8 mouse cellular contexts compared by ENCODE assay signal in the genomic region with DNA sequence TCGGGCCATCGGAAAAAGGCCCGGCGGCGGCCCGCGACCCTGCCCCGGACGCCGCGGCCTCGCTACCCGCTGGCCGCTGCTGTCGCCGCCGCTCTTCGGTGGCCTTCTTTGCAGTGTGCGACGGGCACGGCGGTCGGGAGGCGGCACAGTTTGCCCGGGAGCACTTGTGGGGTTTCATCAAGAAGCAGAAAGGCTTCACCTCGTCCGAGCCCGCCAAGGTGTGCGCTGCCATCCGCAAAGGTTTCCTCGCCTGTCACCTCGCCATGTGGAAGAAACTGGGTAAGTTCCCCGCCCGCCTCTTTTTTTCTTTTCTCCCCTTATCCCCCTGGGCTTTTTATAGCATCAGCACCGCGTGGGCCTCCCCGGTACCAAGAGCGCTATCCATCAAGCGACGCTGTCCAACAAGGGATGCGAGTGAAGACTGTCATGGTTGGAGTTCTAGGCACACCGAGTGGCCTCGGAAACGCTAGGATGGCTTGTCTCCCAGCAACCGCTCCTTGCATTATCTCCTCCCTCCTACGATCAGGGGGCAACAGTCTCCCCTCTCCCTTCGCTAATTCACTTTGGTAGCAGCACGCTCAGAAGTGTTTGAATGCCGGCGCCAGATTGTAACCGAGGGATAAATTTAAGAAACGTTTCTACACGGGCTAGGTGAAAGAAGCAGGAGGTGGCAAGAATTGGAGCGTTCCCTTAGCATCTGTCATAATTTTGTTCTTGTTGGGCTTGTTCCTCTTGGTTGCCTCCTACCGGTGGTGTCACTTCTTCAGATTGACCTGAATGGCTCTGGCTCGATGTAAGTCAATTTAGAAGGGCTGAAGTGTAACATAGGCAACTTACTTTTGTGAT. TPM values are rescaled to one million over a fixed set of nuclear protein-coding genes. Genes with fewer than 3 reads are reported as not detected.
A peak's percentile ranks its signal among the peaks of the same experiment; 100 is the strongest.
DNase-seq lines count a peak whose midpoint lies in the region; ATAC-seq and TF ChIP-seq lines count a peak whose summit lies in the region.

No protein-coding gene starts in this region.

- TF ChIP-seq RAD21 in MEL (IDR thresholded peaks at IDR 0.05; ENCODE audit: low read depth, low read length), result no peak

- TF ChIP-seq POLR2A in MEL (IDR thresholded peaks at IDR 0.05; ENCODE audit: control insufficient read depth in 1 of 2, insufficient read depth in 1 of 2, low read depth in 1 of 2, low read length in 2 of 2, poor library complexity in 1 of 2), result no peak; a peak in 1 of 4 replicates

- H3K4me1 ChIP-seq in MEL (ENCODE audit: control insufficient read depth in 1 of 2, insufficient read depth in 2 of 2, low read length in 2 of 2), result peaks cover 3 to 10% of the 10 kb centered on the region in 2 experiments
- H3K4me1 ChIP-seq in forebrain, embryonic 12.5 days, result peaks cover 21% of the 10 kb centered on the region
- peaks cover 8% of the 10 kb centered on the region for H3K4me1 ChIP-seq in lung, embryonic 15.5 days

- intact Hi-C loops in heart, postnatal 14 days (cut with DNase I), result loop anchor here (2.0 kb wide), 1 partner anchor 41 kb away; a partner anchor contains a TSS

- under 1% methylated on average over 56 of the region's 56 CpGs for WGBS in forebrain, embryonic 12.5 days
- under 1% methylated on average over 48 of the region's 56 CpGs for WGBS in lung, embryonic 15.5 days

- peak; percentile 49 for ATAC-seq in forebrain, embryonic 12.5 days (ENCODE audit: low FRiP score)
- peak; percentile 24; the same call in 1 of the 2 replicates for ATAC-seq in lung, embryonic 15.5 days (ENCODE audit: borderline replicate concordance, extremely low read depth, low FRiP score, low TSS enrichment)

- no peak for TF ChIP-seq EP300 in MEL (IDR thresholded peaks at IDR 0.05; ENCODE audit: low read depth in 1 of 2, low read length in 2 of 2)

- no peaks in the 10 kb centered on the region for H3K9me3 ChIP-seq in MEL (replicated peaks; ENCODE audit: insufficient read depth, low read length)
- no peaks in the 10 kb centered on the region for H3K9me3 ChIP-seq in forebrain, embryonic 12.5 days
- H3K9me3 ChIP-seq in lung, embryonic 15.5 days, result no peaks in the 10 kb centered on the region

- H3K4me2 ChIP-seq in forebrain, embryonic 12.5 days, result peak overlapping the region; percentile 92
- H3K4me2 ChIP-seq in lung, embryonic 15.5 days, result peak overlapping the region; percentile 82

- no peaks in the 10 kb centered on the region for H3K27me3 ChIP-seq in MEL (ENCODE audit: control insufficient read depth in 1 of 2, insufficient read depth in 2 of 2, low read length in 2 of 2)
- H3K27me3 ChIP-seq in forebrain, embryonic 12.5 days, result no peaks in the 10 kb centered on the region
- no peaks in the 10 kb centered on the region for H3K27me3 ChIP-seq in lung, embryonic 15.5 days

- H3K27ac ChIP-seq in MEL (ENCODE audit: control insufficient read depth, low read depth, low read length), result peak overlapping the region; percentile 81
- peak overlapping the region; percentile 95 for H3K27ac ChIP-seq in forebrain, embryonic 12.5 days
- peak overlapping the region; percentile 92 for H3K27ac ChIP-seq in lung, embryonic 15.5 days

- peak; percentile 86 for DNase-seq in MEL (ENCODE audit: low read depth, low spot score)
- peak; percentile 67 for DNase-seq in c-Kit-positive CD71-positive TER-119-positive erythroid progenitor cells, embryonic 14.5 days (ENCODE audit: low spot score)
- peak; percentile 27 to 43 for DNase-seq in heart, postnatal 14 days
- DNase-seq in kidney, postnatal 4 days, result peak; percentile 39 to 63
- peak; percentile 10 for DNase-seq in ovary, postnatal 14 days (ENCODE audit: low spot score)
- DNase-seq in thymus, postnatal 14 days, result peak; percentile 70

- peak; percentile 31 to 59 (median 40) for TF ChIP-seq CTCF in MEL (IDR thresholded peaks at IDR 0.05 in 2 of 3, conservative IDR thresholded peaks at IDR 0.05 in 1 of 3; ENCODE audit: control insufficient read depth in 1 of 3, insufficient read depth in 1 of 3, low read depth in 2 of 3, low read length in 3 of 3, poor library complexity in 1 of 3, severe bottlenecking in 1 of 3)

- peak overlapping the region; percentile 96 for H3K9ac ChIP-seq in MEL (ENCODE audit: control insufficient read depth, low read depth, low read length, poor library complexity, severe bottlenecking)
- peak overlapping the region; percentile 97 for H3K9ac ChIP-seq in forebrain, embryonic 12.5 days
- peak overlapping the region; percentile 87 for H3K9ac ChIP-seq in lung, embryonic 15.5 days

- H3K36me3 ChIP-seq in MEL (ENCODE audit: control insufficient read depth in 1 of 2, insufficient read depth in 2 of 2, low read length in 2 of 2), result peaks cover 0 to 23% of the 10 kb centered on the region in 2 experiments; a peak in 2 of 4 replicates
- H3K36me3 ChIP-seq in forebrain, embryonic 12.5 days (replicated peaks), result peaks cover 11% of the 10 kb centered on the region
- H3K36me3 ChIP-seq in lung, embryonic 15.5 days, result no peaks in the 10 kb centered on the region

- peaks cover 37% of the 10 kb centered on the region for H3K79me2 ChIP-seq in MEL (ENCODE audit: control insufficient read depth, insufficient read depth, low read length, poor library complexity)

- H3K4me3 ChIP-seq in MEL (ENCODE audit: control insufficient read depth in 1 of 2, insufficient read depth in 1 of 2, low read depth in 2 of 2, low read length in 2 of 2), result peak overlapping the region; percentile 87 to 98
- peak overlapping the region; percentile 95 for H3K4me3 ChIP-seq in forebrain, embryonic 12.5 days (replicated peaks)
- H3K4me3 ChIP-seq in lung, embryonic 15.5 days, result peak overlapping the region; percentile 78

TF ChIP-seq in MEL, 35 proteins besides CTCF, POLR2A, EP300 and RAD21:
- TF ChIP-seq GATA1 (IDR thresholded peaks at IDR 0.05; ENCODE audit: low read depth, low read length) (peak; percentile 2; the same call in 1 of the 2 replicates), TBP (IDR thresholded peaks at IDR 0.05; ENCODE audit: low read depth, low read length) (peak; percentile 95), MAZ (IDR thresholded peaks at IDR 0.05; ENCODE audit: low read depth, low read length) (no peak), ZMIZ1 (IDR thresholded peaks at IDR 0.05; ENCODE audit: low read depth, low read length) (no peak), SIN3A (IDR thresholded peaks at IDR 0.05; ENCODE audit: low read length) (peak; percentile 84), ZNF384 (IDR thresholded peaks at IDR 0.05; ENCODE audit: low read depth, low read length) (0 out of 2 replicates have a peak, but pooled peaks have one; percentile 12), MYC (IDR thresholded peaks at IDR 0.05; ENCODE audit: low read depth, low read length) (peak; percentile 42; the same call in 1 of the 2 replicates), MAX (IDR thresholded peaks at IDR 0.05; ENCODE audit: low read length) (peak; percentile 12; the same call in 1 of the 2 replicates)

RNA-seq across cellular contexts. Expression of a gene that starts 0.8 kb away (rescaled TPM):
- total RNA-seq in MEL (2012; rRNA removed), result 13.3 and 14.9 TPM in 2 replicates
- polyA plus RNA-seq in MEL (2012; ENCODE audit: insufficient read depth in 1 of 2, insufficient read length in 2 of 2, low read depth in 1 of 2, low replicate concordance in 2 of 2, missing spikeins in 1 of 2), result 10 to 100 TPM in 1 of 2 experiments, not detected in 1; 15.5 TPM
- 27.2 and 27.9 TPM in 2 replicates for polyA plus RNA-seq in forebrain, embryonic 12.5 days (2016; fragmentation: Nextera tagmentation; extraction: Ambion mirVana)
- 10 to 100 TPM; 11.6 to 11.8 TPM for total RNA-seq in heart, postnatal 14 days (2021)
- 19.4 and 19.8 TPM in 2 replicates for polyA plus RNA-seq in lung, embryonic 15.5 days (2015; fragmentation: Nextera tagmentation; extraction: Ambion mirVana)

RNA-seq across cellular contexts. Expression of a gene that starts 41.1 kb away (rescaled TPM):
- total RNA-seq in MEL (2012; rRNA removed), result 5.9 and 8.6 TPM in 2 replicates
- 10 to 100 TPM in 1 of 2 experiments, not detected in 1; 14.7 TPM for polyA plus RNA-seq in MEL (2012; ENCODE audit: insufficient read depth in 1 of 2, insufficient read length in 2 of 2, low read depth in 1 of 2, low replicate concordance in 2 of 2, missing spikeins in 1 of 2)
- 19.1 and 20.4 TPM in 2 replicates for polyA plus RNA-seq in forebrain, embryonic 12.5 days (2016; fragmentation: Nextera tagmentation; extraction: Ambion mirVana)
- total RNA-seq in heart, postnatal 14 days (2021), result 10 to 100 TPM; 33.7 to 39.2 TPM
- polyA plus RNA-seq in lung, embryonic 15.5 days (2015; fragmentation: Nextera tagmentation; extraction: Ambion mirVana), result 30.8 and 32.5 TPM in 2 replicates

Comparison
In these comparisons a context has a peak if more than half of its experiments do, and no peak if none do; other contexts are left out.
1. Peak in every context shown above with its lines: DNase-seq, ATAC-seq, H3K4me3 ChIP-seq and H3K27ac ChIP-seq.
2. DNase-seq: peak in every context shown above with its lines; median percentile 86 in MEL; 70 in thymus, postnatal 14 days; 67 in c-Kit-positive CD71-positive TER-119-positive erythroid progenitor cells, embryonic 14.5 days; 51 in kidney, postnatal 4 days; 35 in heart, postnatal 14 days; 10 in ovary, postnatal 14 days.